Mouse (Mus musculus): ENCODE results near the gene Nxph2.
"Not testable (repeated sequence)": the region's sequence is repeated elsewhere in the genome, so short reads cannot be mapped to it uniquely, and the experiment has no call there.

GRCm38 (mm10) chr2:23290991-23291390 lies 30.1 kb upstream of the Nxph2 start:
- not testable (repeated sequence) for TF ChIP-seq CTCF (IDR thresholded peaks at IDR 0.05; ENCODE audit: control insufficient read depth, insufficient read depth, insufficient replicate concordance, low read depth, low read length); POLR2A (IDR thresholded peaks at IDR 0.05; ENCODE audit: control insufficient read depth, low read depth, low read length)
